Mouse (Mus musculus): Measurements from ENCODE around the gene Zbtb17.
A peak's percentile ranks its signal among the peaks of the same experiment; 100 is the strongest.

DNA sequence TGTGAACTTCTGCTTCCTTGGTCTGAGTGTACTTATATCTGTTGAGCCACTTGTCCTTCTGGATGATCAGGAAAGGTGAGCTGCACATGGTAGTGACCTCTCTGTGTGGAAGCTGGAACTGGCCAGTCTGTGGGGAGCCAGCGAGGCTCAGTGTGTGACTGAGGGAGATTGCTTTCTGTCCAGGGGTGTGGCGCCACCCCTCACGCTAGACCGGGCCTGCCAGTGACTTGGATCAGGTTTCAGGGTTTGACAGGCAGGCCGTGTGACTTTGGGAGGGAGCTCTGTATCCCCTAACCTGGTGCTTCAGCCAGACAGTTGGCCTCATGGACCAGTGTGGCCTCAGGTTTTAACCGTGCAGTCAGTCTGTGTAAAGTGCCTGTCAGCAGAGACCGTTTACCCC is 13.8 kb downstream of the Zbtb17 start:
- TF ChIP-seq CTCF (IDR thresholded peaks at IDR 0.05; ENCODE audit: low read depth) (no peak), EP300 (optimal IDR thresholded peaks at IDR 0.05) (peak; percentile 36)

Measured in stomach, postnatal 0 days (tissue).